Mouse (Mus musculus): ENCODE data around the gene Lonp2. TPM values are rescaled to one million over a fixed set of nuclear protein-coding genes. Genes with fewer than 3 reads are reported as not detected.

Gene Lonp2
- total RNA-seq (2021), result 10 to 100 TPM; 59.3 to 68.4 TPM
- long read RNA-seq, experiment 1, transcript Lonp2-201 (15 exons, 2,860 nt), result major isoform, 38 of 51 reads
- long read RNA-seq, experiment 1, transcript Lonp2-203 (13 exons, 2,372 nt), result minor isoform, 7 of 51 reads
- long read RNA-seq, experiment 1, partial matches to known transcripts, result 2 of 51 reads
- long read RNA-seq, experiment 1, other reads (novel, unspliced or antisense), result 4 of 51 reads
- long read RNA-seq, experiment 2, transcript Lonp2-201 (15 exons, 2,860 nt), result major isoform, 60 of 77 reads
- long read RNA-seq, experiment 2, transcript Lonp2-203 (13 exons, 2,372 nt), result minor isoform, 12 of 77 reads
- long read RNA-seq, experiment 2, partial matches to known transcripts, result 2 of 77 reads
- long read RNA-seq, experiment 2, other reads (novel, unspliced or antisense), result 3 of 77 reads

- DNase-seq (ENCODE audit: low spot score in 2 of 2), result peak; percentile 94 to 97
These were observed at the start of gene Lonp2 for GRCm38 (mm10) chr8:86623911-86624731. TSS of gene Lonp2 (plus strand) at chr8:86624043.

GRCm38 (mm10) chr8:86577547-86577946 lies 46.3 kb upstream of the Lonp2 start:
- DNase-seq (ENCODE audit: low spot score in 2 of 2), result no peak

GRCm38 (mm10) chr8:86578076-86578475 lies 45.8 kb upstream of the Lonp2 start:
- DNase-seq (ENCODE audit: low spot score in 2 of 2), result peak; percentile 58 to 72

- DNase-seq (ENCODE audit: low spot score in 2 of 2), result no peak
These were observed 45.1 kb upstream of the Lonp2 start for GRCm38 (mm10) chr8:86578693-86579092.

- no peak for DNase-seq (ENCODE audit: low spot score in 2 of 2)
These were observed 43.4 kb upstream of the Lonp2 start, which contains the start of gene Abcc12 for GRCm38 (mm10) chr8:86580458-86580857. TSS of gene Abcc12 (minus strand) at chr8:86580686.

GRCm38 (mm10) chr8:86581921-86582331 lies 41.9 kb upstream of the Lonp2 start:
- no peak for DNase-seq (ENCODE audit: low spot score in 2 of 2)

GRCm38 (mm10) chr8:86585118-86585517 lies 38.7 kb upstream of the Lonp2 start:
- DNase-seq (ENCODE audit: low spot score in 2 of 2), result peak; percentile 86 to 91

GRCm38 (mm10) chr8:86585532-86585931 lies 38.3 kb upstream of the Lonp2 start:
- DNase-seq (ENCODE audit: low spot score in 2 of 2), result peak; percentile 81 to 88

- no peak for DNase-seq (ENCODE audit: low spot score in 2 of 2)
These were observed 37.8 kb upstream of the Lonp2 start for GRCm38 (mm10) chr8:86586058-86586457.

GRCm38 (mm10) chr8:86586642-86587041 lies 37.2 kb upstream of the Lonp2 start:
- DNase-seq (ENCODE audit: low spot score in 2 of 2), result no peak

- DNase-seq (ENCODE audit: low spot score in 2 of 2), result no peak
These were observed 35.5 kb upstream of the Lonp2 start for GRCm38 (mm10) chr8:86588338-86588737.

GRCm38 (mm10) chr8:86593099-86593498 lies 30.7 kb upstream of the Lonp2 start:
- DNase-seq (ENCODE audit: low spot score in 2 of 2), result no peak

- no peak for DNase-seq (ENCODE audit: low spot score in 2 of 2)
These were observed 29.6 kb upstream of the Lonp2 start for GRCm38 (mm10) chr8:86594159-86594796.

- DNase-seq (ENCODE audit: low spot score in 2 of 2), result no peak
These were observed 28.2 kb upstream of the Lonp2 start for GRCm38 (mm10) chr8:86595671-86596070.

GRCm38 (mm10) chr8:86597681-86598080 lies 26.2 kb upstream of the Lonp2 start:
- no peak for DNase-seq (ENCODE audit: low spot score in 2 of 2)

GRCm38 (mm10) chr8:86599299-86599698 lies 24.5 kb upstream of the Lonp2 start:
- no peak for DNase-seq (ENCODE audit: low spot score in 2 of 2)

GRCm38 (mm10) chr8:86600311-86600710 lies 23.5 kb upstream of the Lonp2 start:
- no peak for DNase-seq (ENCODE audit: low spot score in 2 of 2)

- DNase-seq (ENCODE audit: low spot score in 2 of 2), result no peak
These were observed 20.7 kb upstream of the Lonp2 start for GRCm38 (mm10) chr8:86603174-86603573.

GRCm38 (mm10) chr8:86604676-86605075 lies 19.2 kb upstream of the Lonp2 start:
- no peak for DNase-seq (ENCODE audit: low spot score in 2 of 2)

- no peak for DNase-seq (ENCODE audit: low spot score in 2 of 2)
These were observed 10.0 kb upstream of the Lonp2 start for GRCm38 (mm10) chr8:86613798-86614197.

GRCm38 (mm10) chr8:86615095-86615769 lies 8.6 kb upstream of the Lonp2 start:
- DNase-seq (ENCODE audit: low spot score in 2 of 2), result no peak
